Mouse (Mus musculus) stomach, postnatal 0 days (tissue): ENCODE results near the gene Prkd3. TPM values are rescaled to one million over a fixed set of nuclear protein-coding genes. Genes with fewer than 3 reads are reported as not detected.

Experiments
- ATAC-seq: fragments of 200-750 bp; cut with Nextera tagmentation; 2 replicates; pipeline ENCODE4 v1.8.0; 2017; ENCODE audit not compliant: low FRiP score, low TSS enrichment
- DNase-seq: peaks from one replicate; pipeline ENCODE4 v3.0.0-alpha.2; 2016; ENCODE audit warnings: low spot score
- H3K27ac ChIP-seq: fragments of 300-500 bp; sonication (generic); replicated peaks from 2 replicates; pipeline ENCODE4 v1.5.1; 2014; ENCODE audit warnings: mild to moderate bottlenecking, control low read depth
- H3K27me3 ChIP-seq: fragments of 300-500 bp; sonication (generic); 2 replicates; pipeline ENCODE4 v1.6.1; 2014; ENCODE audit warnings: low read length; ENCODE audit not compliant: control insufficient read depth, insufficient read depth
- H3K36me3 ChIP-seq: fragments of 300-500 bp; sonication (generic); 2 replicates; pipeline ENCODE4 v1.6.1; 2014; ENCODE audit warnings: low read length, mixed read lengths; ENCODE audit not compliant: control insufficient read depth, insufficient read depth
- H3K4me1 ChIP-seq: fragments of 300-500 bp; sonication (generic); replicated peaks from 2 replicates; pipeline ENCODE4 v1.6.1; 2014; ENCODE audit warnings: antibody characterized with exemption; ENCODE audit not compliant: control insufficient read depth, insufficient read depth
- H3K4me2 ChIP-seq: fragments of 300-500 bp; sonication (generic); replicated peaks from 2 replicates; pipeline ENCODE4 v1.6.1; 2014; ENCODE audit warnings: low read depth, mild to moderate bottlenecking, control low read depth, moderate library complexity
- H3K4me3 ChIP-seq: fragments of 300-500 bp; sonication (generic); 2 replicates; pipeline ENCODE4 v1.5.1; 2014; ENCODE audit warnings: low read depth, low read length, control low read depth
- H3K9ac ChIP-seq: fragments of 300-500 bp; sonication (generic); 2 replicates; pipeline ENCODE4 v1.6.1; 2014; ENCODE audit warnings: mild to moderate bottlenecking, low read length, control low read depth, mixed read lengths
- H3K9me3 ChIP-seq: fragments of 300-500 bp; sonication (generic); 2 replicates; pipeline ENCODE4 v1.6.1; 2016; ENCODE audit warnings: low read length; ENCODE audit not compliant: control insufficient read depth
- CTCF ChIP-seq: IDR thresholded peaks from 2 replicates; pipeline ENCODE4 v1.5.1; 2016; ENCODE audit warnings: antibody characterized with exemption, low read depth, mild to moderate bottlenecking, moderate library complexity
- EP300 ChIP-seq: optimal IDR thresholded peaks from 2 replicates; pipeline ENCODE3; 2016; ENCODE audit warnings: antibody characterized with exemption
- WGBS: fragments of 180-500 bp; shearing (Covaris S2); extraction: QIAGEN DNeasy Blood & Tissue Kit; methylation state at CpG from one replicate; pipeline ENCODE4 v1.1.7; 2014; 5-methylcytosine and 5-hydroxymethylcytosine counted together
- polyA plus RNA-seq: library from polyadenylated mRNA; unstranded; fragments of >200 nt; fragmentation: Nextera tagmentation; extraction: Ambion mirVana; gene quantifications from 2 replicates; pipeline ENCODE4 v1.2.1, GENCODE M21; 2015

Prkd3 gene
- polyA plus RNA-seq, 1 experiment from 2014 or later, result 11.4 TPM

- H3K4me1 ChIP-seq, result no peaks in the 10 kb centered on the region
- H3K4me3 ChIP-seq, result no peak overlapping the region
- WGBS, result 80% methylated on average over 6 of the region's 6 CpGs
- H3K4me2 ChIP-seq, result no peak overlapping the region
- H3K27me3 ChIP-seq, result no peaks in the 10 kb centered on the region
- peaks cover 23% of the 10 kb centered on the region; the same call in 1 of the 2 replicates for H3K36me3 ChIP-seq
- H3K27ac ChIP-seq, result no peak overlapping the region
- DNase-seq (no peak), ATAC-seq (no peak)
- no peak overlapping the region for H3K9ac ChIP-seq
- TF ChIP-seq CTCF, result no peak
- TF ChIP-seq EP300, result no peak
- no peaks in the 10 kb centered on the region for H3K9me3 ChIP-seq
These were observed 61.1 kb downstream of the Prkd3 start for GRCm38 (mm10) chr17:78959473-78959872.

GRCm38 (mm10) chr17:78953240-78953639 is 67.4 kb downstream of the Prkd3 start:
- TF ChIP-seq CTCF (no peak), EP300 (no peak)
- WGBS, result 62% methylated on average over 8 of the region's 8 CpGs
- DNase-seq (no peak), ATAC-seq (no peak)
- no peaks in the 10 kb centered on the region for H3K9me3 ChIP-seq
- no peak overlapping the region for H3K9ac ChIP-seq
- H3K27me3 ChIP-seq, result no peaks in the 10 kb centered on the region
- peaks cover 18% of the 10 kb centered on the region; the same call in 1 of the 2 replicates for H3K36me3 ChIP-seq
- H3K4me1 ChIP-seq, result no peaks in the 10 kb centered on the region
- H3K4me3 ChIP-seq, result no peak overlapping the region
- no peak overlapping the region for H3K4me2 ChIP-seq
- H3K27ac ChIP-seq, result no peak overlapping the region

- Histone ChIP-seq H3K9ac (no peak overlapping the region), H3K9me3 (no peaks in the 10 kb centered on the region), H3K4me3 (no peak overlapping the region), H3K27me3 (no peaks in the 10 kb centered on the region), H3K27ac (no peak overlapping the region), H3K4me2 (no peak overlapping the region), H3K4me1 (no peaks in the 10 kb centered on the region), H3K36me3 (peaks cover 17% of the 10 kb centered on the region; the same call in 1 of the 2 replicates)
- WGBS, result 85% methylated on average over 5 of the region's 5 CpGs
- no peak for ATAC-seq
- TF ChIP-seq EP300 (no peak), CTCF (no peak)
- no peak for DNase-seq
These were observed 68.5 kb downstream of the Prkd3 start for GRCm38 (mm10) chr17:78952070-78952469.

- Histone ChIP-seq H3K27ac (no peak overlapping the region), H3K36me3 (peaks cover 20% of the 10 kb centered on the region; the same call in 1 of the 2 replicates), H3K9ac (no peak overlapping the region), H3K4me1 (no peaks in the 10 kb centered on the region), H3K9me3 (no peaks in the 10 kb centered on the region), H3K27me3 (no peaks in the 10 kb centered on the region), H3K4me2 (no peak overlapping the region), H3K4me3 (no peak overlapping the region)
- DNase-seq, result no peak
- ATAC-seq, result no peak
- 95% methylated on average over 5 of the region's 5 CpGs for WGBS
- TF ChIP-seq EP300, result no peak
- TF ChIP-seq CTCF, result no peak
These were observed 69.4 kb downstream of the Prkd3 start for GRCm38 (mm10) chr17:78951225-78951624.

- WGBS, result 44% methylated on average over 11 of the region's 11 CpGs
- Histone ChIP-seq H3K9ac (no peak overlapping the region), H3K4me2 (no peak overlapping the region), H3K4me1 (no peaks in the 10 kb centered on the region), H3K4me3 (no peak overlapping the region), H3K36me3 (peaks cover 3% of the 10 kb centered on the region; the same call in 1 of the 2 replicates), H3K27me3 (no peaks in the 10 kb centered on the region), H3K27ac (no peak overlapping the region), H3K9me3 (no peaks in the 10 kb centered on the region)
- no peak for ATAC-seq
- TF ChIP-seq CTCF, result no peak
- no peak for TF ChIP-seq EP300
- no peak for DNase-seq
These were observed 78.0 kb downstream of the Prkd3 start for GRCm38 (mm10) chr17:78942579-78942978.

- no peak overlapping the region for H3K4me2 ChIP-seq
- no peak overlapping the region for H3K4me3 ChIP-seq
- H3K4me1 ChIP-seq, result no peaks in the 10 kb centered on the region
- H3K27me3 ChIP-seq, result no peaks in the 10 kb centered on the region
- no peaks in the 10 kb centered on the region for H3K9me3 ChIP-seq
- TF ChIP-seq CTCF, result no peak
- TF ChIP-seq EP300, result no peak
- DNase-seq (no peak), ATAC-seq (no peak)
- WGBS, result 88% methylated on average over 4 of the region's 4 CpGs
- H3K9ac ChIP-seq, result no peak overlapping the region
- H3K36me3 ChIP-seq, result no peaks in the 10 kb centered on the region; the same call in 1 of the 2 replicates
- H3K27ac ChIP-seq, result no peak overlapping the region
These were observed 81.7 kb downstream of the Prkd3 start for GRCm38 (mm10) chr17:78938927-78939326.
